Mouse (Mus musculus): Measurements from ENCODE around the gene Dcdc2a. TPM values are rescaled to one million over a fixed set of nuclear protein-coding genes. Genes with fewer than 3 reads are reported as not detected.
A peak's percentile ranks its signal among the peaks of the same experiment; 100 is the strongest.

Gene Dcdc2a
- total RNA-seq, 2 experiments from 2014 or later, result 0.07 to 0.18 TPM

DNA sequence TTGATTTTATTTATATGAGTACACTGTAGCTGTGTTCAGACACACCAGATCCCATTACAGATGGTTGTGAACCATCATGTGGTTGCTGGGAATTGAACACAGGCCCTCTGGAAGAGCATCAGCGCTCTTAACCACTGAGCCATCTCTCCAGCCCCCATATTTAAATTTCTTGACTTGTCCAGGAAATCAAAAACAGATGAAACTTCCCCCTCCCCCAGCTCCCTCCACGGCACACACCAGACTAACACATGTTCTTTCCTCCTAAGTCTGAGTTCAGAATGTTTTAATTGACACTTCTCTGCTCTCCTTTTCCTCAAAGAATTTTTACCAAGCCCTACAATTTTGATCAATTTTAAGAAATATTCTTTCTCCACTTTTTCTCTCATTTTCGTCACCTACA lies 113.1 kb downstream of the Dcdc2a start:
- DNase-seq (ENCODE audit: low spot score in 2 of 2), result no peak

DNA sequence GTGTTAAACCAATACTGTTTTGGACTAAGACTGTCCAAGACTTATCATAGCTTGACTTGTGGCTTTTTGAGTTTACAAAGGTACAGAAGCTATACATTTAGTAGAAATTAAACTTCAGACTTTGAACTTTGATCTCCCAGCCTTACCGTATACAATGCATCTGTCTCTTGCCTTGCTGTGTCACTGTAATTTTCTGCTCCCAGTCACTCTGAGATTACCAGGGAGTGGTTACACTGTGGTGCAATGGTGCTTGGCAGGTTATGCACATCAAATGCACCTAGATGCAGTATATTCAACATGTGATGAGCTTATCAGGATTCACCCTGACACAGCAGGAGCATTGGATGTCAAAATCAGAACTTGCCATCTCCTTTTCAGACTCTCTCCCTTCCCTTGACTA lies 122.0 kb downstream of the Dcdc2a start:
- no peak for DNase-seq (ENCODE audit: low spot score in 2 of 2)

DNA sequence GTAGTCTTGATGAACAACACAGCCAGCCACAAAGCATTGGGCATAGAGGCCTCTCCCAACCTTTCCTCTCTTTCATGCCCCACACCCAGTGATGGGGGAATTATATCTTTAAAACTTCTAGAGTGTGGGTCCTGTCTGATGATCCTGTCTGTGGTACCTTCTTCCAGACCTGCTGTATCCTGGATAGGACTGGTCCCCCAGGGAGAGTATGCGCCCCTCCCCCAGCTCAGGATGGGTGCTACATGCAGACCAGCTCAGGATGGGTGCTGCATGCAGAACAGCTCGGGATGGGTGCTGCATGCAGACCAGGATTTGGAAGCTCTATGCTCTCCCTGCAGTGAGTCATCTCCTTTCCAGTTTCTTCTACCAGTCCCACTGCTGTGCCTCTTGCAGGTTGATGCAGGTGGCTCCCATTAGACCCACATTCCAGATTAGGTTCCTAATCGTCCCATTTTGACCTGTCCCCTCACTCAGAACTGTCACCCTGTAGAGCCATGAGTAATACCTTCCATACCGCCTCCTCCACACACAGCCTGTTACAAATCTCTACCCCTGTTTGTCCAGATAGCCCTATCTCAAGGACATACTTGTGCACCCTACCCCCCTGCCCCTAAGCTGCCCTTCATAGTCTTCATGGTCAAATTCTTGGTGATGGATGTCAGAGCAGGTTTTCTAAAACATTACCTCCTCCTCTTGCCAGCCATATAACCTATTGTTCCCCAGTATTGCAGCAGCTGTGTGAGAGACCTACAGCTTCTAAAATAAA lies 122.6 kb downstream of the Dcdc2a start:
- DNase-seq (ENCODE audit: low spot score in 2 of 2), result no peak

DNA sequence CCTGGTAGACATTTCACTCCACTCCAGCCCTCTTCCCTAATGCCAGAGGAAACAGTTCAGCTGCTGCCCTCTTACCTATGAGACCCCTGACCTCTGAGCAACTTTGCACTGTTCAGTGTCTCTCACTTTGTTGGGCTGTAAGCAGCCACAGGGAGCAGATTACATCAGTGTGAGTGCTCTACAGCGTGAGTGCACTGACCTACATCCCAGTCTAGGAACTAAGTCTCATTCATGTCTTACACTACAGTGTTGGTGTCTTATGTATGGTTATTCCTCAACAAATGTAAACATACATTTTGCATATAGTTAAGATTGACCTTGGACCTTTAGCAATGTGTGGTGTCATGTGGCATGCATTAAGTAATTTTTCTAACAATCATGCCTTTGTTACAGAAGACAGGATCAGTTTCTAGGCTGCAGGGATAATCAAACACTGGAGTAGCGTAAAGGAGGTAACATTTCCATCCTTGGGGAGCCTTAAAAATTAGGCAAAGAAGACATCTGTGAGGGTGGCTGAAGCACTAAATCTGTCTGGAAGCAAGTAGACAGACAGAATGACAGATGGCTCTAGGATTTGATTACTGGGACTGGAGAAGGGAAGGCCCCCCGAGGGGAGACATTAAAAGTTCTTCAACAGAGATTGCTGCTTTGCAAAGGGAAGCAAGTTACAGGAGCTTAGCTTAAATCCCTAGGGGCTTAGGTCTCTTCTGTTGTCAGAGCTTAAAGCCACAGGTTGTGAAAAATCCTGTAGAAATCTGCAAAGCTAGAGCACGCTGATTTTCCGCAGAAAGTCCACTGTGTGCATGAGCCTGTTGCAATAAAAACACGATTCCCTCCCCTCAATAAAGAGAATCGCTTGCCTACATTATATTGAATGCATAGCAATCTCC lies 130.9 kb downstream of the Dcdc2a start:
- DNase-seq (ENCODE audit: low spot score in 2 of 2), result no peak

DNA sequence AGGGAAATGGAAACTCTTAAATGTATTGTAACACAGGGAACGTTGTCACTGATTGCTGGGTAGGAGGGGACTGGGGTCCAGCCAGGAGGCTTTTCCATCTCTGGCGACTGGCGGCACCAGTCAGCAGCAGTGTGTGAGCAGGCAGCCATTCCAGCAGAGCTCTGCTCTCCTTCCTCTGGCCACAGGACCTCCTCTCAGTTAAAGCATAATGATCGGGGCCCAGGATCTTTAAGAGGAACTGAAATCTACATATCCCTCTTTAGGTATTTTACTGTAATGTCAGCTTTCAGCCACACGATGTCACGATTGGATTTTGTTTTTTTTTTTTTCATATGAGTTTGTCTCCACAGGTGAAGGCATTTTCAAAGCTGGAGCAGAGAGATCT lies 131.5 kb downstream of the Dcdc2a start:
- DNase-seq (ENCODE audit: low spot score in 2 of 2), result no peak

DNA sequence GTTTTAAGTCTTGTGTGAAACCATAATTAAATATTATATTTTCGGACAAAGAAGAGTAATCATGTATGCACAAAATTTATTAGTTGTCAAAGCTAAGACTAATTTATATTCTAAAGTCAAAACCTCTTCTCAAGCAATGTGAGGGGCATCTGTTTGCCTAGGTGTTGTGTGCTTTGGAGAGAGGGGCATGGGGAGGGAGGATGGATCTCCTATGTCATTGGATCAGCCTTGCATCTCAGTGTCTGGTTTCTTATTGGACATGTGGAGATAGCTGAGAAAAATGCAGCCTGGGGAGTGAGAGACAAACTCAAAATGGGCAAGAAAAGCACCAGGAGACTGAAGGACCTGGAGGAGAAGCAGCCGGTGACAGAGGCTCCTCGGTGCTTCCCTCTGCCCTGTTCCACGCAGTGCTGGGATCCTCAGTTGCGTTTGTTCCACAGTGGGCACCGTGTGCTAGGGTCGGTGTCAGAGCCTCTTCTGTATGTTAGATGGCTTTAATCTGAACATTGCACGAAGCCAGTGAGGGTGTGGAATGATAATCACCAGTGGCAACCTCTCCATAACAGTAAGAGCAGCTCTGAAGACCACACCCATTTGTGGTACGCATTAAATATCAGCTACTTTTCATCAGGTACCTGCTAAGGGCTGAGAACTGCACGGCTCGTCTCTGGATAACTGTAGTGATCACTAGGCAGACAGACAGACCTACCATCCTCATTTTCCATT lies 133.8 kb downstream of the Dcdc2a start:
- no peak for DNase-seq (ENCODE audit: low spot score in 2 of 2)

DNA sequence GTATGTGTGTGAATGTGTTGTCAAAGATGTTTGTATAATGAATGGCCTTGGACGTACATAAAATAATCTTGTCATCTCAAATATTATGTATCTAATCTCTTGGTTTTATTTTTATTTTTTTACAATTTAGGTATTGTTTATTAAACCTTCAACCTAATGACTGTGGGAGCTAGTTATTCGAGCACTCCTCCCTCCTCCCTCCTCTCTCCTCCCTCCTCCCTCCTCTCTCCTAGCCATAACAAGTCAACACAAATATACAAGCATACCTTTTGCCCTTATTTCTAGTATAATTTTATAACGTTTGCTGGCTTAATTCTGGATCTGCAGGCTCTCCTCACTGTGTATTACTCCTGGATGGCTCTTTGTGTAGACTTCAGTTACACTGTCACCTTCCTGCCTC lies 134.4 kb downstream of the Dcdc2a start:
- no peak for DNase-seq (ENCODE audit: low spot score in 2 of 2)

DNA sequence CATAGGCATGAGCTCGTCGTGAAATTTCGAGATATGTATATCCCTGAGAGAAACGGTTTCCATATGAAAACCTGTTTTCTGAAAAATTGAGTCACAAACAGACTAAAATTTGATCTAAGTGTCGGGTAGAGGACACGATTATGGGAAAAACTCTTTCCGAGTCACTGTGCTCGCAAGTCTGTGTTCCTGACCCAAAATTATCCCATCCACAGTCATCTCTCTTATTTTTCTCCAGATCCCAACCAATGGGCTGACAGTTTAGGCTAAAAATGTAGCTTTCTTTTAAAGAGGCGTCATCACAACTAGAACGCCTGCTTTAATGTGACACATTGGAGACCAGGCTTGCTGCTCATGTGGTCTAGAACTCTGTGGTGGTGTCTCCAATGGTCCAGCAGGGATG lies 139.9 kb downstream of the Dcdc2a start:
- DNase-seq (ENCODE audit: low spot score in 2 of 2), result no peak

DNA sequence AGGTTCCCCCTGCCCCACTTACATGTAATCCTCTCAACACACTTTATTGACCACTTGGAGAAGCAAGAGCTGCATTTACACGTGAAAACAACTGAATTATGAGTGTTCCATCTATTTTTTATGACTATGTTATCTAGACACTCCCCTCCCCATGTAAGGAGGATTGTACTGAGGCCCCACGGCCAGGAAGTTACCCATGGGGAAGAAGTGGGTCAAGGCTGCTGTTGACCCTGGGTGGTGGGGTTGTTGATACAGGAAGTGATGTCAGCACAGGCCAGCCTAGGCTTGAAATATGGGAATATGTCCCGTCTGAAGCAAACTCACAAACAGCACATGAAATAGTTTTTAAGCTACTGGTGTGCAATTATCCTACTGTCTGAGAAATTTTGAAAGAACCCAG lies 144.1 kb downstream of the Dcdc2a start:
- DNase-seq (ENCODE audit: low spot score in 2 of 2), result no peak

DNA sequence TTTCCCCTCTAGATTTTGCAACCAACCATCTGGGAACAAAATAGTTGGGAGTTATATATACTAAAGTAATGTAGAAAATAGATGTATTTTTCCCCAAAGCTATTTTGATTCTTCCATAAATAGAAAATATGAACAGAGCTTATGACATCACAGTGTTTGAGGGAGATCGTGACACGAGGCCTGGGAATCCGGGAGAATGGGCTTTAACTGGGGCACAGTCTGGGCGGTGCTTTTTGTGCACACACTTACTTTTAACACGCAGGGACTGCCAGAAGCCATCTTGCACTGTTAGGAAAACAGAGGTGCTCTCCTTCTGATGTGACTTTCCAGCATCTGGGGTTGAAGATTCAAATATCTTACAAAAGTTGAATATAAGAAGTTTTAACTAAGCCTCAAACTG lies 151.1 kb downstream of the Dcdc2a start:
- no peak for DNase-seq (ENCODE audit: low spot score in 2 of 2)

DNA sequence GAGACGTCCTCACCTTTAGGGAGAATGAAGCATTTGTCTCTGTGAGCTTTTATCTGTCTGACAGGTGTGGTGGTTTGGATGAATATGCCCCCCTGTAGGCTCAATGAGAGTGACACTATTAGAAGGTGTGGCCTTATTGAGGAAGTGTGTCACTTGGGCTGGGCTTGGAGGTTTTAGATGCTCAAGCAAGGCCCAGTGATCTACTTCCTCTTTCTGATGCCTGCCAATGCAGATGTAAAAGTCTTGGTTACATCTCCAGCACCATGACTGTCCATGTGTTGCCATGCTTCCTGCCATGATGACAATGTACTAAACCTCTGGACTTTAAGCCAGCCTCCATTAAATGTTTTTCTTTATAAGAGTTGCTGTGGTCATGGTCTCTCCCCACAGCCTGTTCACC lies 162.6 kb downstream of the Dcdc2a start:
- DNase-seq (ENCODE audit: low spot score in 2 of 2), result no peak

DNA sequence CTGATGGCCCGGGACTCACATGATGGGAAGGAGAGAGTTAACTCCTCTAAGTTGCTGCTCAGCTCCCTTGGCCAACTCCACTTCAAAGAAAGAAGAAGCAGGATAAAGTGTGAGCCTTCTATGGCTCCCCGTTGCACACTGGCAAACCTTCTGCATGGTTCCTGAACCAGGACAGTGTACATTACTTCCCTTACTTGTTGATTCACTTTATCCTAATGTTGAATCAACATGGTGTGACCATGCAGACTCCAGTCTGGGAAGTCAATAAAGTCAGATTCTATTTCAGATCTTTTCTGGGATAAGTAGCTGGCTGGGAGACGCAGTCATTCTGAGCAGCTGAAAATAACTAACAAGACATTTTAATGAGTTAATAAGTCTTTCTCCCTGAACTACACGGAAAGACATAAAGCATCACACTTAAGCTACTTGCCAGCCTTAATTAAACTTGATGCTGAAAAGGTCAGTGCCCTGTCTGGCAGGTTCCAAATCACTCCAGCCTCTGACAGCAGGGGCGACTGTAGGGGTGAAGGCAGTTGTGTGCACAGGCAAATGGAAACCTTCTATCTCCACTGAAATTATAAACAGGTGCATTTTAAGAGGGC lies 164.5 kb downstream of the Dcdc2a start:
- DNase-seq (ENCODE audit: low spot score in 2 of 2), result no peak

DNA sequence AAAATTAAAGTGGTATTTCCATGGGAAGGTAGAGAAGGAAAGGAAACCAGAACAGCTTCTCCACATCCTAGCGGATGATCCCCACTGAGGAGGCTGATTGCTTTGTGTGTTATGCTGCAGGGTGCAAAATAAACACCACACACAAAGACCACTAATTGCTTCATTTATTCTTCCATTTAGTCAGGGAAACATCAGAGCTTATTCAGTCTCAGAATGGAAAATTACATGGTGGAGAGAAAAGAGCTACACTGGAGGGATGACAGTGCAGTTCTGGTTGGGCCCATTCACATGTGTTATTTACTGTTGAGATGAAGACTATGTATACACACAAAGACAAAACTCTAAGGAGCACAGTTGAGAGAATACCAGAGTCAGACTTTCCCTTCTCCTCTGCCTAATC lies 196.1 kb downstream of the Dcdc2a start:
- DNase-seq (ENCODE audit: low spot score in 2 of 2), result no peak

DNA sequence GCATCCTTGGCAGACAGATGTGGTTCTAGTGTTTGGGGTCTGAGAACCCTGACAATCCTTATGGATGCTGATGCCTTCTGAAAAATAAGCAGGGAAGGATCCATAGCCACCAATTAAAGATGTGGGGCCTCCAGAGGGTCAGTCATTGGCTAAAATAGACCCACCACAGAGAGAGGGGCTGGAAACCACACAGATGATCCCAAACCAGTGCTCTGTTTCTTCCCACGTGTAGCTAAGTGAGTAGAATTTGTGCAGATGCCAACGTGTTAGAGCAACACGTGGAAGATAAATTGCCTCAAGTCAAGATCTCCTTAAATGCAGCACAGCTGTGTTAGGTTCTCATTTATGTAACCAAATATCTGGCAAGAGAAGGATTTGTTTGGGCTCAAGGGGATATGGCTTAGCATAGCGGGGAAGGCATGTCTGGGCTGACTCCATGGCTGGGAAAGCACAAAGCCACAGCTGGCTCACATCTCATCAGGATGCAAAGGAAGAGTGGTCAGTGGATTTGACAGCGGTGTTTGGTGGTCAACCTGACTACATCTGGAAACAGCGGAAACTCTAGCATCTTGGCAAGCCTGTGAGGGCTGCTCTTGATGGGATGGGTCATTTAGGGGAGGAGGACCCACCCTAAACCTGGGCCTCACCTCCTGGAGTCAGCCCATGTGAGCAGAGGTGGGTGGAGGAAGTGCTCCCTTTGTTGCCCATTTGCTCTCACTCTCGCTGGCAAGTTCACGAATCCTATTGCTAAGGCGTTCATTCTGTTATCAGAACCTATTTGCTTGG lies 198.9 kb downstream of the Dcdc2a start:
- DNase-seq (ENCODE audit: low spot score in 2 of 2), result peak in 1 of 2 experiments; percentile 15

DNA sequence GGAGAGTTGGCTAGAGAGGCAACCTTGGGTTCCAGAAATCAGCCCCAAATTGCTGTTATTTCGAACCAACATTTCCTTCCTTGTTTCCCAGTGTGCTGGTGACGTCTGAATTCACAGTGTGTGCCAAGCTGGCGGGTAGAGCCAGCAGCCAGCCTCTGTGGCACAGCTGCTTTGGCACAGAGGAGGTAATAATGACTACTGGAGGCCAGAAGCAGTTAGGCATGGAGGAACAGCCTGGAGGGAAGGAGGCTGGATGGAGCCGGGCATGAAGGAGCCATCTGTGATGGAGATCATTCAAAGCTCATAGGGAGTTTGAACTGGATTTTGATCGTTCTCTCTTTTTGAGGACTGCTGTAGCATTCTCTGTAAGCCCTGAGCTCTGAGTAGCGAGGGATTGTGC lies 201.8 kb downstream of the Dcdc2a start:
- no peak for DNase-seq (ENCODE audit: low spot score in 2 of 2)

Other genes with a start within 250 kb of the Dcdc2a start
- 10 to 100 TPM; 50.9 to 57.6 TPM for gene Acot13, start 224.5 kb upstream of the Dcdc2a start, total RNA-seq (2021)
- gene Tdp2, start 224.3 kb upstream of the Dcdc2a start, total RNA-seq (2021), result 10 to 100 TPM; 15.5 to 16.1 TPM
- gene D130043K22Rik, start 210.9 kb upstream of the Dcdc2a start, total RNA-seq (2021), result not detected
- gene Aldh5a1, start 118.3 kb upstream of the Dcdc2a start, total RNA-seq (2021), result 1 to 10 TPM; 4.3 to 4.5 TPM
- gene Gpld1, start 112.9 kb upstream of the Dcdc2a start, total RNA-seq (2021), result 1 to 10 TPM; 1.1 to 1.3 TPM
- gene Mrs2, start 35.6 kb upstream of the Dcdc2a start, total RNA-seq (2021), result 10 to 100 TPM; 22.4 to 24.3 TPM
- gene Nrsn1, start 214.5 kb downstream of the Dcdc2a start, total RNA-seq (2021), result under 1 TPM in 1 of 2 experiments, not detected in 1; 0.12 TPM